Mouse (Mus musculus) C3H10T1/2 (cell line): ENCODE measurements around the gene Enho. TPM values are rescaled to one million over a fixed set of nuclear protein-coding genes. Genes with fewer than 3 reads are reported as not detected.

Source experiments
- polyA plus RNA-seq, 2 experiments: library from polyadenylated mRNA; unstranded; fragments of >200 nt; fragmentation: generic; extraction: Trizol; gene quantifications; one replicate each; pipeline ENCODE4 v1.2.1; 2012; ENCODE audit warnings: missing spikeins in 2 of 2

Gene Enho
- under 1 TPM; 0.49 to 0.90 TPM for polyA plus RNA-seq

GRCm38 (mm10) chr4:41639913-41640507 is at the start of gene Enho:
Gene Enho (minus strand): TSS chr4:41640324.

Other genes starting within 250 kb of the Enho start
- 1 to 10 TPM in 1 of 2 experiments, under 1 TPM in 1; 0.61 to 1.6 TPM for gene Kif24, start 175.4 kb downstream of the Enho start, polyA plus RNA-seq
- gene Nudt2, start 175.2 kb downstream of the Enho start, polyA plus RNA-seq, result 10 to 100 TPM in 1 of 2 experiments, 1 to 10 TPM in 1; 8.3 to 51.5 TPM
- gene AI464131, start 137.2 kb downstream of the Enho start, polyA plus RNA-seq, result 10 to 100 TPM in 1 of 2 experiments, 1 to 10 TPM in 1; 1.2 to 13.2 TPM
- under 1 TPM; 0.32 to 0.42 TPM for gene 1110017D15Rik, start 123.0 kb downstream of the Enho start, polyA plus RNA-seq
- 1 to 10 TPM; 2.1 to 8.5 TPM for gene Fam219a, start 70.8 kb downstream of the Enho start, polyA plus RNA-seq
- not detected for gene Dnaic1, start 70.5 kb downstream of the Enho start, polyA plus RNA-seq
- gene Cntfr, start 56.8 kb upstream of the Enho start, polyA plus RNA-seq, result under 1 TPM in 1 of 2 experiments, not detected in 1; 0.05 TPM
- 100 to 1,000 TPM in 1 of 2 experiments, 10 to 100 TPM in 1; 68.7 to 317 TPM for gene Il11ra1, start 59.7 kb upstream of the Enho start, polyA plus RNA-seq
- gene Rpp25l, start 73.2 kb upstream of the Enho start, polyA plus RNA-seq, result 10 to 100 TPM; 90.6 to 99.4 TPM
- gene Dctn3, start 82.8 kb upstream of the Enho start, polyA plus RNA-seq, result 100 to 1,000 TPM; 122 to 198 TPM
- gene Arid3c, start 90.8 kb upstream of the Enho start, polyA plus RNA-seq, result not detected
- 10 to 100 TPM; 20.2 to 55.7 TPM for gene Galt, start 114.9 kb upstream of the Enho start, polyA plus RNA-seq
- gene Sigmar1, start 115.8 kb upstream of the Enho start, polyA plus RNA-seq, result 100 to 1,000 TPM in 1 of 2 experiments, 10 to 100 TPM in 1; 77.0 to 110 TPM
- gene Ccl27a, start 133.9 kb upstream of the Enho start, polyA plus RNA-seq, result under 1 TPM in 1 of 2 experiments, not detected in 1; 0.30 TPM